Mouse (Mus musculus) midbrain, embryonic 16.5 days (tissue): Measurements from ENCODE around the gene Psmb3. TPM values are rescaled to one million over a fixed set of nuclear protein-coding genes. Genes with fewer than 3 reads are reported as not detected.

ENCODE experiments used
- microRNA-seq: library from miRNA; unstranded; fragments of <30 nt; microRNA quantifications from one replicate; pipeline ENCODE4, GENCODE M21; 2017
- polyA plus RNA-seq: library from polyadenylated mRNA; unstranded; fragments of >200 nt; fragmentation: Nextera tagmentation; extraction: Ambion mirVana; gene quantifications from 2 replicates; pipeline ENCODE4 v1.2.1, GENCODE M21; 2015

Gene Psmb3
- polyA plus RNA-seq, 1 experiment from 2014 or later: 401 TPM

Small RNAs within 50 kb of the gene (microRNA-seq; reads per million reads assigned to microRNA genes)
- gene Gm24158: 0.69 reads per million
- not detected for gene Mir6927
- gene Mir8102: not detected

Other genes with a start within 250 kb of the Psmb3 start
- 1.2 and 1.3 TPM in 2 replicates for gene 4933428G20Rik, start 203.1 kb upstream of the Psmb3 start, polyA plus RNA-seq
- gene Srcin1, start 127.2 kb upstream of the Psmb3 start, polyA plus RNA-seq: 9.2 and 10.4 TPM in 2 replicates
- 1.2 and 1.3 TPM in 2 replicates for gene Epop, start 73.7 kb upstream of the Psmb3 start, polyA plus RNA-seq
- 3.3 and 3.5 TPM in 2 replicates for gene Mllt6, start 40.0 kb upstream of the Psmb3 start, polyA plus RNA-seq
- 24.4 and 29.8 TPM in 2 replicates for gene Cisd3, start 17.6 kb upstream of the Psmb3 start, polyA plus RNA-seq
- gene Pcgf2, start 2.9 kb upstream of the Psmb3 start, polyA plus RNA-seq: 18.2 and 19.1 TPM in 2 replicates
- 5.0 and 5.1 TPM in 2 replicates for gene Pip4k2b, start 41.3 kb downstream of the Psmb3 start, polyA plus RNA-seq
- gene Cwc25, start 63.2 kb downstream of the Psmb3 start, polyA plus RNA-seq: 15.9 and 17.2 TPM in 2 replicates
- 0.74 TPM in 1 of 2 replicates, not detected in the other for gene 1700001P01Rik, start 72.5 kb downstream of the Psmb3 start, polyA plus RNA-seq
- gene Rpl23, start 79.0 kb downstream of the Psmb3 start, polyA plus RNA-seq: 267 and 286 TPM in 2 replicates
- gene Lasp1, start 95.6 kb downstream of the Psmb3 start, polyA plus RNA-seq: 194 and 202 TPM in 2 replicates
- gene B230217C12Rik, start 137.4 kb downstream of the Psmb3 start, polyA plus RNA-seq: 36.7 and 43.8 TPM in 2 replicates
- 0.56 and 0.78 TPM in 2 replicates for gene Fbxo47, start 180.8 kb downstream of the Psmb3 start, polyA plus RNA-seq